Mouse (Mus musculus): Measurements from ENCODE around the gene Pdlim7. TPM values are rescaled to one million over a fixed set of nuclear protein-coding genes. Genes with fewer than 3 reads are reported as not detected.

Pdlim7 gene
- polyA plus RNA-seq, 2 experiments, result 11.5 to 15.3 TPM

DNA sequence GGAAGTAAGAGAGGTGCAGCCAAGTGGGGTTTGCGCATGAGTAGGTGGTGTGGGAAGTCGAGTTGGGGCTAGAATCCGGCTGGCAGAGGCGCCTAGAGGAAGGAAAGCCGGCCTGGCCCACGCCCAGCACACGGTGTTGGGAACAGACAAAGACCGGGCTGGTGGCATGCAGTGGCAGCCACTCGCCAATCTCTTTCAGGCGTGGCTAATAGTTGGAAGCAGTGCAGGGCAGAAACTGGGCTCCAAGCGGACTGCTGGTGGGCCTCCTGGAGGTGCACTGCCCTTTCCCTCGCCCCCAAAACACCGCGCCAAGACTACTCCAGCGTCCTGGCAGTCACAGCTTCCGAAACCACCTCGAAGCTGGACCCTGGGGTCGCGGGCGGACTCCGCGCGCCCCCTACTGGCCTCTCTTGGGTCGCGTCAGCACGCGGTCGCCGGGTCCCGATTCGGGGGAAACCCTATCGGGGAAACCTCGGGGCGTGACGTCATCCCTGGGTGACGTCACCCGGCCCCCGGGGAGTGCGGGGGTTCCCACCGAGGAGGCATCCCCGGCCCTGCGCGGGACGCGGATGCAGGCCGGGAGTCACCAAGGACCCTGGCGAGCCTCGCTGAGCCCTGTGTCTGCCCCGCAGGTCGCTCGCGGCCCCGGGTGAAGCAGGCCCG, 42.2 kb downstream of the Pdlim7 start:
- Histone ChIP-seq H3K9ac (replicated peaks) (no peak overlapping the region), H3K4me2 (ENCODE audit: low read depth) (peak overlapping the region; percentile 74), H3K4me1 (replicated peaks; ENCODE audit: control insufficient read depth in 2 of 2, insufficient read depth in 2 of 2, low read length in 1 of 2) (no peaks in the 10 kb centered on the region), H3K4me3 (ENCODE audit: insufficient read depth in 1 of 2, low read depth in 2 of 2, low read length in 2 of 2) (peak overlapping the region; percentile 33 to 48), H3K9me3 (ENCODE audit: control insufficient read depth, low read length) (no peaks in the 10 kb centered on the region), H3K27ac (no peak overlapping the region), H3K36me3 (replicated peaks; ENCODE audit: control insufficient read depth, insufficient read depth, low read depth) (no peaks in the 10 kb centered on the region), H3K27me3 (ENCODE audit: control insufficient read depth, insufficient read depth, low read length) (peaks cover 55% of the 10 kb centered on the region)
- DNase-seq (ENCODE audit: low read depth in 3 of 3, low spot score in 3 of 3), result peak in 2 of 3 experiments; percentile 36 to 47
- ATAC-seq (ENCODE audit: insufficient read depth), result peak; percentile 59
- TF ChIP-seq EP300 (IDR thresholded peaks at IDR 0.05; ENCODE audit: low read depth) (no peak), CTCF (IDR thresholded peaks at IDR 0.05; ENCODE audit: low read depth) (peak; percentile 92)
- WGBS (ENCODE audit: insufficient replicate concordance), result 2% methylated on average over 54 of the region's 54 CpGs

DNA sequence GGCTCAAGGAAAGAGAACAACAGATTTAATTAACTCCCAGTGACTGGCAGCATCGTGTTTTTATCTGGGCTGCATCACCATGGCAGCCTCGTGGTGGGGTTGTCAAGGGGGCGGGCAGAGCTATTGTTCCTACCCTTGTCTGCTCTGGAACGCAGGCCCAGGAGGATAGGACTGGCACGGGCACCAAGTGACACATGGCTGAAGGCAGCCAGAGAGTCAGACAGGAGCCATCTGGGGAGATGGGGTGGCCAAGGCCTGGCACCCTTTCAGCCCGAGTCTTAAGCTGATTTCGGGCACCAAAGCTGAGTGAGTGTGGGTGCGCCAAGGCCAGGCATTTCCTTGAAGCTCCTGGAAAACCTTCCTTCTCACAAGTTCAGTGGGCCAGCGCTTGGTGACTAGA, 43.1 kb downstream of the Pdlim7 start:
- no peaks in the 10 kb centered on the region for H3K36me3 ChIP-seq (replicated peaks; ENCODE audit: control insufficient read depth, insufficient read depth, low read depth)
- H3K9me3 ChIP-seq (ENCODE audit: control insufficient read depth, low read length), result no peaks in the 10 kb centered on the region
- no peak overlapping the region for H3K27ac ChIP-seq
- TF ChIP-seq CTCF (IDR thresholded peaks at IDR 0.05; ENCODE audit: low read depth) (no peak), EP300 (IDR thresholded peaks at IDR 0.05; ENCODE audit: low read depth) (no peak)
- WGBS (ENCODE audit: insufficient replicate concordance), result 62% methylated on average over 9 of the region's 9 CpGs
- no peak for ATAC-seq (ENCODE audit: insufficient read depth)
- H3K4me2 ChIP-seq (ENCODE audit: low read depth), result no peak overlapping the region
- peaks cover 57% of the 10 kb centered on the region for H3K27me3 ChIP-seq (ENCODE audit: control insufficient read depth, insufficient read depth, low read length)
- no peak overlapping the region for H3K4me3 ChIP-seq (ENCODE audit: insufficient read depth in 1 of 2, low read depth in 2 of 2, low read length in 2 of 2)
- no peaks in the 10 kb centered on the region for H3K4me1 ChIP-seq (replicated peaks; ENCODE audit: control insufficient read depth in 2 of 2, insufficient read depth in 2 of 2, low read length in 1 of 2)
- no peak overlapping the region for H3K9ac ChIP-seq (replicated peaks)
- DNase-seq (ENCODE audit: low read depth in 3 of 3, low spot score in 3 of 3), result no peak

DNA sequence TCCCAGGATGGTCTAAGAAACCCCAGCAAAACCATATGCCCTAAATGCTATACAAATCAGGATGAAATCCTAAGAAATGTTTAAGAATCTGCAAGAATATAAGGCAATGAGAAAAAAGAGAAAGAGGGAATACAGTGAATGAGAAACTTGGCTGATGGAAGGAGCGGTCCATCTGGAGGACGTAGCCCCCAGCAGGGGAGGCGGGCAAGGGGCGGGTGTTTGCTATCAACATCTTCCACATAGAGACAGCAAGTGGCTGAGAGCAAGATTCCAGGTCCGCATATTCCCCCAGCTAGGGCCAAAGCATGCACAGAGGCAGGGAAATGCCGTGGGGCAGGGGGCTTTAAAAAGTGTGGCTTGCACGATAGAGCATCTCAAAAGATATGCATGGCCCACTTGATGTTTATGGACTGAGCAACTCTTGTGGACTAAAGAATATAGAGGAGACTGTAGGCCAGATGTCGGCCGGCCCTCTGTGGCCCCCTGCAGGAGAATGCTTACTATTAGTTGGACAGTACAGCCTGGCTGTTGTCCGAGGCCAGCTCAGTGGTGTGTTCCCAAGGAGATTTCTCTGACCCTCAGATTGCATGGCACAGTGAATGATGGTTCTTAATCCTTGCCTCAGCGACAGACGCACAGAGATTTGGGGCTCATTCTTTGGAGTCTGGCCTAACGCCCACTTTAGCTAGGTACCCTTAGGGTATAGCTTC, 44.5 kb downstream of the Pdlim7 start:
- DNase-seq (ENCODE audit: low read depth in 3 of 3, low spot score in 3 of 3) (no peak), ATAC-seq (ENCODE audit: insufficient read depth) (no peak)
- TF ChIP-seq EP300 (IDR thresholded peaks at IDR 0.05; ENCODE audit: low read depth) (no peak), CTCF (IDR thresholded peaks at IDR 0.05; ENCODE audit: low read depth) (peak; percentile 57)
- Histone ChIP-seq H3K9ac (replicated peaks) (no peak overlapping the region), H3K27me3 (ENCODE audit: control insufficient read depth, insufficient read depth, low read length) (peaks cover 65% of the 10 kb centered on the region), H3K4me2 (ENCODE audit: low read depth) (no peak overlapping the region), H3K4me1 (replicated peaks; ENCODE audit: control insufficient read depth in 2 of 2, insufficient read depth in 2 of 2, low read length in 1 of 2) (no peaks in the 10 kb centered on the region), H3K4me3 (ENCODE audit: insufficient read depth in 1 of 2, low read depth in 2 of 2, low read length in 2 of 2) (no peak overlapping the region), H3K9me3 (ENCODE audit: control insufficient read depth, low read length) (no peaks in the 10 kb centered on the region), H3K27ac (no peak overlapping the region), H3K36me3 (replicated peaks; ENCODE audit: control insufficient read depth, insufficient read depth, low read depth) (no peaks in the 10 kb centered on the region)
- WGBS (ENCODE audit: insufficient replicate concordance), result 40% methylated on average over 13 of the region's 13 CpGs

DNA sequence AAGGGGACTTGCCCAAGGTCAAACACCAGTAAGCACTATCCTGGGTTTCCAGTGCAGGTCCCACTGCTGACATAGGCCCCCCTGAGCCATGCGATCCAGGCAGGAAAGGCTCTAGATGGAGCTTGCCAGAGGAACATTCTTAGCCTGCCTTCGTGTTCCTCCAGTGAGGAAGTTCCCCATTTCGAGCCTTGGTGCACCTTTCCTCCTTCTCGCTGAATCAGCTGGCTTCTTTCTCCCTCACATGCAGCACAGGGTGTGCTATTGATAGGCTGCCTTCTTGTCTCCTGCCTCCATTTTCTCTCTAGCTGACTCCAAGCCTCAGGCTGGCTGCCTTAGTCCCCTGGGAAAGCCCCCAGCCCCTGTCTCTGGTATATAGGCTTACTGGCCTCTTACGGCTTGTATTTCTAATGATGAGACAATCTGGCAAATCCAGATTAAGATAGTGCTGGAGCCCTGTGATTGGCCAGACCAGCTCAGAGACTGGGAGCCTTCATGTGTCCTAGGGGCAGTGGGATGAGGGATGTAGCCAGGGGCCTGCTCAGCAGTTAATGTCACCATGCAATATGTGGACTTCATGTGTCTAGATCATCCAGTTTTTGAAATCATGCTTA, 47.5 kb downstream of the Pdlim7 start:
- Histone ChIP-seq H3K36me3 (replicated peaks; ENCODE audit: control insufficient read depth, insufficient read depth, low read depth) (no peaks in the 10 kb centered on the region), H3K9me3 (ENCODE audit: control insufficient read depth, low read length) (no peaks in the 10 kb centered on the region), H3K27me3 (ENCODE audit: control insufficient read depth, insufficient read depth, low read length) (peaks cover 36% of the 10 kb centered on the region), H3K4me2 (ENCODE audit: low read depth) (no peak overlapping the region), H3K9ac (replicated peaks) (no peak overlapping the region), H3K27ac (no peak overlapping the region), H3K4me3 (ENCODE audit: insufficient read depth in 1 of 2, low read depth in 2 of 2, low read length in 2 of 2) (no peak overlapping the region), H3K4me1 (replicated peaks; ENCODE audit: control insufficient read depth in 2 of 2, insufficient read depth in 2 of 2, low read length in 1 of 2) (no peaks in the 10 kb centered on the region)
- no peak for ATAC-seq (ENCODE audit: insufficient read depth)
- 31% methylated on average over 5 of the region's 5 CpGs for WGBS (ENCODE audit: insufficient replicate concordance)
- TF ChIP-seq EP300 (IDR thresholded peaks at IDR 0.05; ENCODE audit: low read depth), result no peak
- no peak for TF ChIP-seq CTCF (IDR thresholded peaks at IDR 0.05; ENCODE audit: low read depth)
- no peak for DNase-seq (ENCODE audit: low read depth in 3 of 3, low spot score in 3 of 3)

DNA sequence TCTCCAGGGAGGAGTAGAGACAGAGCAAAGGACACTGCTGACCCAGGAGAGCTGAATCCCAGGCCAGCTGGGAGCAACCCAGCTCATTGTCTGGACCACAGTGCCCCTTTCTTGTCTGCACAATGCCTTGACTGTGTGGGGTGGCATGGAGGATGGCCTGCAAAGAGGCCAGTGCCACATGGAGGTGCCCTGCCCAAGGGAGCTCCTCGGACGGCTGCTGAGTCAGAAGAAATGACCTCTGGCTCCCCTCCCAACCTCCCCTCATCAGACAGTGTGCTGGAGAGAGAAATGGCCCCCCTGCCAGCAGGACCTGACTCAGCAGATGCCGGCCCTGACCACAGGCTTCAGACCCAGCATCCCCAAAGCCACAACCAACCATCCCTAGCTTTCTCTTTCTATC, 48.3 kb downstream of the Pdlim7 start:
- ATAC-seq (ENCODE audit: insufficient read depth) (no peak), DNase-seq (ENCODE audit: low read depth in 3 of 3, low spot score in 3 of 3) (no peak)
- Histone ChIP-seq H3K4me3 (ENCODE audit: insufficient read depth in 1 of 2, low read depth in 2 of 2, low read length in 2 of 2) (no peak overlapping the region), H3K9ac (replicated peaks) (no peak overlapping the region), H3K9me3 (ENCODE audit: control insufficient read depth, low read length) (no peaks in the 10 kb centered on the region), H3K4me2 (ENCODE audit: low read depth) (no peak overlapping the region), H3K36me3 (replicated peaks; ENCODE audit: control insufficient read depth, insufficient read depth, low read depth) (no peaks in the 10 kb centered on the region; the same call in 1 of the 2 replicates), H3K27ac (no peak overlapping the region), H3K27me3 (ENCODE audit: control insufficient read depth, insufficient read depth, low read length) (peaks cover 29% of the 10 kb centered on the region), H3K4me1 (replicated peaks; ENCODE audit: control insufficient read depth in 2 of 2, insufficient read depth in 2 of 2, low read length in 1 of 2) (no peaks in the 10 kb centered on the region)
- 17% methylated on average over 3 of the region's 3 CpGs for WGBS (ENCODE audit: insufficient replicate concordance)
- no peak for TF ChIP-seq EP300 (IDR thresholded peaks at IDR 0.05; ENCODE audit: low read depth)
- TF ChIP-seq CTCF (IDR thresholded peaks at IDR 0.05; ENCODE audit: low read depth), result no peak

Measured in liver, embryonic 14.5 days (tissue).